Mouse (Mus musculus): ENCODE measurements around the gene Phactr3. TPM values are rescaled to one million over a fixed set of nuclear protein-coding genes. Genes with fewer than 3 reads are reported as not detected.

Gene Phactr3
- polyA plus RNA-seq, 1 experiment from 2014 or later, result 6.6 TPM

GRCm38 (mm10) chr2:178193445-178193844, 74.7 kb downstream of the Phactr3 start:
- WGBS, result 69% methylated on average over 2 of the region's 2 CpGs
- no peak overlapping the region for H3K27ac ChIP-seq (ENCODE audit: low read length)
- ATAC-seq (replicated peaks; ENCODE audit: extremely low read depth, insufficient read depth, low FRiP score), result no peak

GRCm38 (mm10) chr2:178194908-178195307, 76.1 kb downstream of the Phactr3 start:
- Histone ChIP-seq H3K9me3 (replicated peaks; ENCODE audit: control insufficient read depth, low read length) (no peaks in the 10 kb centered on the region), H3K9ac (ENCODE audit: low read length) (no peak overlapping the region), H3K27me3 (ENCODE audit: control insufficient read depth, insufficient read depth, low read length) (no peaks in the 10 kb centered on the region; the same call in 1 of the 2 replicates), H3K4me2 (ENCODE audit: low read depth, low read length) (no peak overlapping the region), H3K27ac (ENCODE audit: low read length) (no peak overlapping the region), H3K4me3 (ENCODE audit: low read length) (no peak overlapping the region), H3K36me3 (ENCODE audit: control insufficient read depth, insufficient read depth) (no peaks in the 10 kb centered on the region), H3K4me1 (ENCODE audit: control insufficient read depth, insufficient read depth, low read length) (peaks cover 9% of the 10 kb centered on the region)
- 24% methylated on average over 5 of the region's 5 CpGs for WGBS
- ATAC-seq (replicated peaks; ENCODE audit: extremely low read depth, insufficient read depth, low FRiP score), result peak; percentile 61; the same call in 1 of the 2 replicates

More at GRCm38 (mm10) chr2:178193445-178193844, 74.7 kb downstream of the Phactr3 start:
- Histone ChIP-seq H3K4me1 (ENCODE audit: control insufficient read depth, insufficient read depth, low read length) (peaks cover 9% of the 10 kb centered on the region), H3K36me3 (ENCODE audit: control insufficient read depth, insufficient read depth) (no peaks in the 10 kb centered on the region), H3K4me3 (ENCODE audit: low read length) (no peak overlapping the region), H3K9me3 (replicated peaks; ENCODE audit: control insufficient read depth, low read length) (no peaks in the 10 kb centered on the region), H3K27me3 (ENCODE audit: control insufficient read depth, insufficient read depth, low read length) (no peaks in the 10 kb centered on the region; the same call in 1 of the 2 replicates), H3K9ac (ENCODE audit: low read length) (no peak overlapping the region), H3K4me2 (ENCODE audit: low read depth, low read length) (no peak overlapping the region)

DNA sequence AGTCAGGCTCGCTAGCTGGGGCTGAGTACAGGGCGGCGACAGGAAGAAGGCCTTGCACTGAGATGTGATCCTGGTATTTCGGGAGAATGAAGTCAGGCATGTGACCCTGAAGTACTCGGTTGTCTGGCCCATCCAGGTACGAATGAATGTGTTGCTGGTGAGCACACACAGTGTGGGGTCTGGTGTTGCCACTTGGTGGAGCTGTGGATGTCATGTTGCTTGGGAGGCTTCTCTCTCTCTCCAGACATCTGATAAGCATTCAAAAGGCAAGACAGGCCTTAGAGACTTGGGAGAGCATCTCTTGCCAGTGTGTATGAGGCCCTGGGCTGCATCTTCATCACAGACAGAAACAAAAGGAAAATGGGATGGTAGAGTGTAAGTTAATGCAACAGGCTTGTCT, 77.3 kb downstream of the Phactr3 start:
- no peaks in the 10 kb centered on the region for H3K36me3 ChIP-seq (ENCODE audit: control insufficient read depth, insufficient read depth)
- H3K4me3 ChIP-seq (ENCODE audit: low read length), result no peak overlapping the region
- no peaks in the 10 kb centered on the region for H3K9me3 ChIP-seq (replicated peaks; ENCODE audit: control insufficient read depth, low read length)
- H3K9ac ChIP-seq (ENCODE audit: low read length), result no peak overlapping the region
- H3K4me1 ChIP-seq (ENCODE audit: control insufficient read depth, insufficient read depth, low read length), result peaks cover 9% of the 10 kb centered on the region
- H3K27ac ChIP-seq (ENCODE audit: low read length), result no peak overlapping the region
- no peaks in the 10 kb centered on the region; the same call in 1 of the 2 replicates for H3K27me3 ChIP-seq (ENCODE audit: control insufficient read depth, insufficient read depth, low read length)
- WGBS, result 88% methylated on average over 6 of the region's 6 CpGs
- no peak overlapping the region for H3K4me2 ChIP-seq (ENCODE audit: low read depth, low read length)
- no peak for ATAC-seq (replicated peaks; ENCODE audit: extremely low read depth, insufficient read depth, low FRiP score)

- no peak overlapping the region for H3K4me2 ChIP-seq (ENCODE audit: low read depth, low read length)
- no peak for ATAC-seq (replicated peaks; ENCODE audit: extremely low read depth, insufficient read depth, low FRiP score)
- H3K27me3 ChIP-seq (ENCODE audit: control insufficient read depth, insufficient read depth, low read length), result no peaks in the 10 kb centered on the region; the same call in 1 of the 2 replicates
- no peaks in the 10 kb centered on the region for H3K9me3 ChIP-seq (replicated peaks; ENCODE audit: control insufficient read depth, low read length)
- 71% methylated on average over 1 of the region's 1 CpGs for WGBS
- no peak overlapping the region for H3K27ac ChIP-seq (ENCODE audit: low read length)
- H3K36me3 ChIP-seq (ENCODE audit: control insufficient read depth, insufficient read depth), result no peaks in the 10 kb centered on the region
- peaks cover 9% of the 10 kb centered on the region for H3K4me1 ChIP-seq (ENCODE audit: control insufficient read depth, insufficient read depth, low read length)
- H3K4me3 ChIP-seq (ENCODE audit: low read length), result no peak overlapping the region
- no peak overlapping the region for H3K9ac ChIP-seq (ENCODE audit: low read length)
These were observed 78.8 kb downstream of the Phactr3 start for GRCm38 (mm10) chr2:178197542-178197941.

DNA sequence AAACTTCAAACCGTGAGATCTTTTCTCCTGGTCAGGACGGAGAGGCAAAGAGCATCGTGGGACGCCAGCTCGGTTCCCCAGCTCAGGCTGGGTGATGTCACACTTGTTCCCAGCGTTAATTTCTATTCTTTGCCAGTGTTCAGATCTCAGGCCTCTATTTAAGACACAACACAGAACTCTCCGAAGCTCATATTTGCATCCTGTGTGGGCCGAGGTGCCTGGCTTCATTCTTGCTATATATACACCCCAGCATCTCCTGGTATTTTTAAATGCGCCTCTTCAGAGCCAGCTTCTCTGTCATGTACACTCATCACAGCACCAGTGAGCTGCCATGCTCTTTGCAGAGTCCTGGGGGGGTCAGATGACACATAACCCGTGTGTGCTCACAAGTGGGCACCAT, 85.7 kb downstream of the Phactr3 start:
- no peak overlapping the region for H3K27ac ChIP-seq (ENCODE audit: low read length)
- H3K27me3 ChIP-seq (ENCODE audit: control insufficient read depth, insufficient read depth, low read length), result no peaks in the 10 kb centered on the region
- no peaks in the 10 kb centered on the region for H3K9me3 ChIP-seq (replicated peaks; ENCODE audit: control insufficient read depth, low read length)
- no peaks in the 10 kb centered on the region for H3K36me3 ChIP-seq (ENCODE audit: control insufficient read depth, insufficient read depth)
- WGBS, result 67% methylated on average over 10 of the region's 10 CpGs
- H3K4me2 ChIP-seq (ENCODE audit: low read depth, low read length), result no peak overlapping the region
- no peak overlapping the region for H3K9ac ChIP-seq (ENCODE audit: low read length)
- no peak for ATAC-seq (replicated peaks; ENCODE audit: extremely low read depth, insufficient read depth, low FRiP score)
- H3K4me3 ChIP-seq (ENCODE audit: low read length), result no peak overlapping the region
- peaks cover 13% of the 10 kb centered on the region for H3K4me1 ChIP-seq (ENCODE audit: control insufficient read depth, insufficient read depth, low read length)

DNA sequence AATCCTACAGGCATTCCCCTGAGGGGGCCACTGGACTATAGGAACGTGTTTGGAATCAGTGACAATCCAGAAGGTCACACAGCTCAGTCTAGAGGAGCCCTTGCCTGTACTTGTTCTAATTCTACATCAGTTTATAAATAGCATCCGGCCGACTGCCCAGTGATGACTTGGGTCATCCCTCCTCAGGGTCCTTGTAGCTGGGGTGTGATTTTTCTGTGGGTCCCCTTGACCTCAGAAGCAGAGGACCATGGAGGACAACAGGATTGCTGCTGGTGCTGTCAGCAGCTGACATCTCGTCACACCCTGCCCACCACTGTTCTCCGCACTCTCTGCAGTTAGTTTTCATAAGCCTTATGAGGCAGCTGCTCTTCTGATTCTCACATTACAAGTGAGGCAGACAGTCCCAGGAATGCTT, 89.4 kb downstream of the Phactr3 start:
- ATAC-seq (replicated peaks; ENCODE audit: extremely low read depth, insufficient read depth, low FRiP score), result peak; percentile 76
- Histone ChIP-seq H3K4me2 (ENCODE audit: low read depth, low read length) (no peak overlapping the region), H3K27ac (ENCODE audit: low read length) (peak overlapping the region; percentile 73), H3K27me3 (ENCODE audit: control insufficient read depth, insufficient read depth, low read length) (no peaks in the 10 kb centered on the region), H3K4me1 (ENCODE audit: control insufficient read depth, insufficient read depth, low read length) (peaks cover 13% of the 10 kb centered on the region), H3K4me3 (ENCODE audit: low read length) (no peak overlapping the region), H3K36me3 (ENCODE audit: control insufficient read depth, insufficient read depth) (no peaks in the 10 kb centered on the region), H3K9ac (ENCODE audit: low read length) (no peak overlapping the region), H3K9me3 (replicated peaks; ENCODE audit: control insufficient read depth, low read length) (no peaks in the 10 kb centered on the region)
- 38% methylated on average over 5 of the region's 5 CpGs for WGBS

- WGBS, result 67% methylated on average over 2 of the region's 2 CpGs
- Histone ChIP-seq H3K36me3 (ENCODE audit: control insufficient read depth, insufficient read depth) (no peaks in the 10 kb centered on the region), H3K27ac (ENCODE audit: low read length) (no peak overlapping the region), H3K4me3 (ENCODE audit: low read length) (no peak overlapping the region), H3K9me3 (replicated peaks; ENCODE audit: control insufficient read depth, low read length) (no peaks in the 10 kb centered on the region), H3K27me3 (ENCODE audit: control insufficient read depth, insufficient read depth, low read length) (no peaks in the 10 kb centered on the region), H3K4me2 (ENCODE audit: low read depth, low read length) (no peak overlapping the region), H3K4me1 (ENCODE audit: control insufficient read depth, insufficient read depth, low read length) (no peaks in the 10 kb centered on the region), H3K9ac (ENCODE audit: low read length) (no peak overlapping the region)
- ATAC-seq (replicated peaks; ENCODE audit: extremely low read depth, insufficient read depth, low FRiP score), result no peak
These were observed 95.1 kb downstream of the Phactr3 start for GRCm38 (mm10) chr2:178213826-178214225.

GRCm38 (mm10) chr2:178214531-178214930, 95.8 kb downstream of the Phactr3 start:
- no peak for ATAC-seq (replicated peaks; ENCODE audit: extremely low read depth, insufficient read depth, low FRiP score)
- 90% methylated on average over 1 of the region's 1 CpGs for WGBS

GRCm38 (mm10) chr2:178218461-178218860, 99.7 kb downstream of the Phactr3 start:
- no peak for ATAC-seq (replicated peaks; ENCODE audit: extremely low read depth, insufficient read depth, low FRiP score)
- H3K36me3 ChIP-seq (ENCODE audit: control insufficient read depth, insufficient read depth), result no peaks in the 10 kb centered on the region
- peaks cover 4% of the 10 kb centered on the region; the same call in 1 of the 2 replicates for H3K4me1 ChIP-seq (ENCODE audit: control insufficient read depth, insufficient read depth, low read length)
- 44% methylated on average over 4 of the region's 4 CpGs for WGBS
- H3K4me2 ChIP-seq (ENCODE audit: low read depth, low read length), result no peak overlapping the region
- H3K9me3 ChIP-seq (replicated peaks; ENCODE audit: control insufficient read depth, low read length), result no peaks in the 10 kb centered on the region
- no peaks in the 10 kb centered on the region for H3K27me3 ChIP-seq (ENCODE audit: control insufficient read depth, insufficient read depth, low read length)
- no peak overlapping the region for H3K9ac ChIP-seq (ENCODE audit: low read length)
- H3K27ac ChIP-seq (ENCODE audit: low read length), result no peak overlapping the region
- no peak overlapping the region for H3K4me3 ChIP-seq (ENCODE audit: low read length)

More at GRCm38 (mm10) chr2:178214531-178214930, 95.8 kb downstream of the Phactr3 start:
- Histone ChIP-seq H3K27me3 (ENCODE audit: control insufficient read depth, insufficient read depth, low read length) (no peaks in the 10 kb centered on the region), H3K4me2 (ENCODE audit: low read depth, low read length) (no peak overlapping the region), H3K9me3 (replicated peaks; ENCODE audit: control insufficient read depth, low read length) (no peaks in the 10 kb centered on the region), H3K4me3 (ENCODE audit: low read length) (no peak overlapping the region), H3K36me3 (ENCODE audit: control insufficient read depth, insufficient read depth) (no peaks in the 10 kb centered on the region), H3K27ac (ENCODE audit: low read length) (no peak overlapping the region), H3K4me1 (ENCODE audit: control insufficient read depth, insufficient read depth, low read length) (no peaks in the 10 kb centered on the region), H3K9ac (ENCODE audit: low read length) (no peak overlapping the region)

All from heart, embryonic 16.5 days (tissue).